Mouse (Mus musculus) liver, embryonic 13.5 days (tissue): ENCODE data around the gene 0610040J01Rik. TPM values are rescaled to one million over a fixed set of nuclear protein-coding genes. Genes with fewer than 3 reads are reported as not detected.
"Not testable (repeated sequence)": the region's sequence is repeated elsewhere in the genome, so short reads cannot be mapped to it uniquely, and the experiment has no call there.

ENCODE experiments used
- ATAC-seq: fragments of 200-750 bp; cut with Nextera tagmentation; 2 replicates; pipeline ENCODE4 v1.8.0; 2017; ENCODE audit warnings: low read depth, mild to moderate bottlenecking, moderate number of reproducible peaks, moderate library complexity
- DNase-seq: peaks from one replicate; pipeline ENCODE4 v3.0.0; 2022
- H3K27ac ChIP-seq: fragments of 300-500 bp; sonication (generic); 2 replicates; pipeline ENCODE4 v1.5.1; 2015; ENCODE audit warnings: moderate library complexity, mild to moderate bottlenecking, inconsistent platforms
- H3K27me3 ChIP-seq: fragments of 300-500 bp; sonication (generic); 2 replicates; pipeline ENCODE4 v1.6.1; 2015; ENCODE audit warnings: mild to moderate bottlenecking, inconsistent platforms
- H3K36me3 ChIP-seq: fragments of 300-500 bp; sonication (generic); 2 replicates; pipeline ENCODE4 v1.6.1; 2015; ENCODE audit warnings: mild to moderate bottlenecking, inconsistent platforms
- H3K4me1 ChIP-seq: fragments of 300-500 bp; sonication (generic); replicated peaks from 2 replicates; pipeline ENCODE4 v1.6.1; 2015; ENCODE audit warnings: inconsistent platforms
- H3K4me2 ChIP-seq: fragments of 300-500 bp; sonication (generic); 2 replicates; pipeline ENCODE4 v1.6.1; 2015; ENCODE audit warnings: inconsistent platforms, mild to moderate bottlenecking, moderate library complexity
- H3K4me3 ChIP-seq: fragments of 300-500 bp; sonication (generic); replicated peaks from 2 replicates; pipeline ENCODE4 v1.5.1; 2015; ENCODE audit warnings: mild to moderate bottlenecking, inconsistent platforms
- H3K9ac ChIP-seq: fragments of 300-500 bp; sonication (generic); 2 replicates; pipeline ENCODE4 v1.6.1; 2015; ENCODE audit warnings: mild to moderate bottlenecking, inconsistent platforms
- H3K9me3 ChIP-seq: fragments of 300-500 bp; sonication (generic); replicated peaks from 2 replicates; pipeline ENCODE4 v1.6.1; 2016; ENCODE audit warnings: inconsistent platforms
- WGBS: fragments of 180-500 bp; shearing (Covaris S2); methylation state at CpG from one replicate; pipeline ENCODE4 v1.1.7; 2015; ENCODE audit not compliant: insufficient replicate concordance; 5-methylcytosine and 5-hydroxymethylcytosine counted together
- polyA plus RNA-seq: library from polyadenylated mRNA; unstranded; fragments of >200 nt; fragmentation: Nextera tagmentation; extraction: Ambion mirVana; gene quantifications from 2 replicates; pipeline ENCODE4 v1.2.1, GENCODE M21; 2015

The 0610040J01Rik gene
- polyA plus RNA-seq, 1 experiment from 2014 or later: 13.9 TPM

GRCm38 (mm10) chr5:63876081-63876480 is 63.9 kb downstream of the 0610040J01Rik start:
- DNase-seq (no peak), ATAC-seq (no peak)
- no peak overlapping the region for H3K9ac ChIP-seq
- no peak overlapping the region for H3K4me2 ChIP-seq
- H3K27ac ChIP-seq: no peak overlapping the region
- H3K4me3 ChIP-seq: no peak overlapping the region
- no peaks in the 10 kb centered on the region for H3K9me3 ChIP-seq
- H3K36me3 ChIP-seq: no peaks in the 10 kb centered on the region
- H3K27me3 ChIP-seq: no peaks in the 10 kb centered on the region
- H3K4me1 ChIP-seq: 0 out of 2 replicates have a peak, but pooled peaks cover 4% of the 10 kb centered on the region
- WGBS: 72% methylated on average over 4 of the region's 4 CpGs

DNA sequence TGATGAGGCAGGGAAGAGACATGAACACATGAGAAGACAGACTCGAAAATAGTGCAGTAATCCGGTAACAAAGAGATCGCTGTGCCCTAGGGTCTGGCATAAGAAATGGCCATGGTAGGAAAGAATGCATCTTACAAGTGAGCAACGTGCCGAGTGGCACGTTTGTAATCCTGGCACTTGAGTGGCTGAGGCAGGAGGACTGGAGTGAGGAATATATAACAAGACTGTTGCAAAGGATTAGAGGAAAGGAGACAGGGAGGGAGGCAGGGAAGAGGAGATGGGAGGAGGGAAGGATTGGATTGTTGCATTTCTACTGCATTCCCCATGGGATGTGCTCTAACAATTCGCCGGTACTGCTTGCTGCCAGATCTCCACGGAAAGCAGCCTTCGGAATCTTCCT is 66.9 kb downstream of the 0610040J01Rik start:
- no peak for DNase-seq
- no peak overlapping the region for H3K27ac ChIP-seq
- no peak overlapping the region for H3K4me3 ChIP-seq
- no peak overlapping the region for H3K4me2 ChIP-seq
- WGBS: 72% methylated on average over 10 of the region's 10 CpGs
- 0 out of 2 replicates have a peak, but pooled peaks cover 4% of the 10 kb centered on the region for H3K4me1 ChIP-seq
- H3K9ac ChIP-seq: no peak overlapping the region
- H3K9me3 ChIP-seq: no peaks in the 10 kb centered on the region
- no peaks in the 10 kb centered on the region for H3K36me3 ChIP-seq
- no peaks in the 10 kb centered on the region for H3K27me3 ChIP-seq
- no peak for ATAC-seq

GRCm38 (mm10) chr5:63886292-63886691 is 74.1 kb downstream of the 0610040J01Rik start:
- 0 out of 2 replicates have a peak, but pooled peaks cover under 1% of the 10 kb centered on the region for H3K4me1 ChIP-seq
- no peaks in the 10 kb centered on the region for H3K9me3 ChIP-seq
- H3K4me2 ChIP-seq: no peak overlapping the region
- no peaks in the 10 kb centered on the region for H3K36me3 ChIP-seq
- WGBS: 77% methylated on average over 5 of the region's 5 CpGs
- H3K9ac ChIP-seq: no peak overlapping the region
- no peak overlapping the region for H3K4me3 ChIP-seq
- DNase-seq: no peak
- no peak overlapping the region for H3K27ac ChIP-seq
- no peaks in the 10 kb centered on the region for H3K27me3 ChIP-seq
- ATAC-seq: no peak

DNA sequence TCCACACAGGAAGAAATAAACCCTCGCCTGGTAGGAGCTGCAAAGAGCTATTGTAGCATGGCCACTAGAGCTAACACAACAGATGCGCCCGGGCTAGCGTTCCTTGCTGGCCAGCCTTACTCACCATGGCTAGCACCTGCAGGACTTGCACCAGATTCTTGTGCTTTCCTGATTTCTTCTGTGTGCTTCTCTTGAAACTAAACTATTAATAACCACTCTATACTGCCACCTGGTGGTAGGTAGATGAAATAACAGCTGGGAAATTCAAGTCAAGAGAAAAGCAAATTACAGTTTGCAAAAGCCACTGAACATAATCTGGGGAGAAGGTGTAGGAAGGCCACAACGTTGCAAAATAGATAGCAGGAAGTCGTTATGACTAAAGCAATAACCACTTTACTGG is 74.5 kb downstream of the 0610040J01Rik start:
- 0 out of 2 replicates have a peak, but pooled peaks cover 3% of the 10 kb centered on the region for H3K4me1 ChIP-seq
- no peak overlapping the region for H3K27ac ChIP-seq
- no peak overlapping the region for H3K4me2 ChIP-seq
- no peaks in the 10 kb centered on the region for H3K36me3 ChIP-seq
- ATAC-seq: no peak
- H3K27me3 ChIP-seq: no peaks in the 10 kb centered on the region
- WGBS: 27% methylated on average over 6 of the region's 6 CpGs
- H3K4me3 ChIP-seq: no peak overlapping the region
- H3K9ac ChIP-seq: no peak overlapping the region
- H3K9me3 ChIP-seq: no peaks in the 10 kb centered on the region
- DNase-seq: no peak

- Histone ChIP-seq H3K36me3 (no peaks in the 10 kb centered on the region), H3K27me3 (no peaks in the 10 kb centered on the region), H3K4me1 (peaks cover 3% of the 10 kb centered on the region; the same call in 1 of the 2 replicates), H3K4me2 (no peak overlapping the region), H3K27ac (no peak overlapping the region), H3K9me3 (no peaks in the 10 kb centered on the region), H3K9ac (no peak overlapping the region), H3K4me3 (no peak overlapping the region)
- ATAC-seq (no peak), DNase-seq (no peak)
- WGBS: 92% methylated on average over 4 of the region's 4 CpGs
These were observed 74.9 kb downstream of the 0610040J01Rik start for GRCm38 (mm10) chr5:63887111-63887510.

GRCm38 (mm10) chr5:63891241-63891640 is 79.1 kb downstream of the 0610040J01Rik start:
- ATAC-seq: peak; percentile 37; the same call in 1 of the 2 replicates
- no peaks in the 10 kb centered on the region for H3K9me3 ChIP-seq
- WGBS: 65% methylated on average over 4 of the region's 4 CpGs

GRCm38 (mm10) chr5:63891912-63892311 is 79.7 kb downstream of the 0610040J01Rik start:
- Histone ChIP-seq H3K9me3 (no peaks in the 10 kb centered on the region), H3K4me3 (no peak overlapping the region), H3K9ac (no peak overlapping the region), H3K27ac (peak overlapping the region; percentile 15; the same call in 1 of the 2 replicates), H3K36me3 (no peaks in the 10 kb centered on the region), H3K27me3 (no peaks in the 10 kb centered on the region), H3K4me1 (peaks cover 15% of the 10 kb centered on the region), H3K4me2 (no peak overlapping the region)
- peak; percentile 60 for ATAC-seq
- WGBS: 67% methylated on average over 6 of the region's 6 CpGs
- DNase-seq: no peak

More at GRCm38 (mm10) chr5:63891241-63891640, 79.1 kb downstream of the 0610040J01Rik start:
- H3K4me3 ChIP-seq: no peak overlapping the region
- peaks cover 15% of the 10 kb centered on the region for H3K4me1 ChIP-seq
- no peak overlapping the region for H3K9ac ChIP-seq
- H3K36me3 ChIP-seq: no peaks in the 10 kb centered on the region
- H3K27me3 ChIP-seq: no peaks in the 10 kb centered on the region
- no peak for DNase-seq
- no peak overlapping the region for H3K4me2 ChIP-seq
- peak overlapping the region; percentile 15; the same call in 1 of the 2 replicates for H3K27ac ChIP-seq

- H3K9me3 ChIP-seq, H3K27ac ChIP-seq, H3K4me2 ChIP-seq, H3K4me3 ChIP-seq, DNase-seq, H3K9ac ChIP-seq, ATAC-seq, H3K36me3 ChIP-seq, H3K27me3 ChIP-seq: not testable (repeated sequence)
- peaks cover 11% of the 10 kb centered on the region for H3K4me1 ChIP-seq
- WGBS: 61% methylated on average over 5 of the region's 5 CpGs
These were observed 85.0 kb downstream of the 0610040J01Rik start for GRCm38 (mm10) chr5:63897001-63897819.

DNA sequence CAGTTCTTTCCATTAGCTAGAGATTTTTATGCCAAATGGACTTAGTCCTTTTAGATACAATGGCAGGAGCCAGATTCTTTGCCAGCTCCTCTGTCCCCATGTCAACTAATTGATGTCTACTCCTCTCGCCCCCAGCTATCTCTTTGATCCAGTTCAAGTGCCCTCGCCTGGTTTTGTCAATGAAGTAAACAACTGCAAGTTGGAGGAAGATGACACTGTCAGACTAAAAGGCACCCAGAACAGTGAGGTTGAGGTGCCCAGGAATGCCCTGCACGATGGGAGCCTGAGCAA is 85.6 kb downstream of the 0610040J01Rik start:
- H3K27ac ChIP-seq: no peak overlapping the region
- ATAC-seq: no peak
- H3K4me3 ChIP-seq: no peak overlapping the region
- 0 out of 2 replicates have a peak, but pooled peaks cover 5% of the 10 kb centered on the region for H3K36me3 ChIP-seq
- 55% methylated on average over 3 of the region's 3 CpGs for WGBS
- peaks cover 6% of the 10 kb centered on the region for H3K4me1 ChIP-seq
- H3K9ac ChIP-seq: no peak overlapping the region
- no peaks in the 10 kb centered on the region for H3K9me3 ChIP-seq
- no peaks in the 10 kb centered on the region for H3K27me3 ChIP-seq
- DNase-seq: no peak
- no peak overlapping the region for H3K4me2 ChIP-seq

GRCm38 (mm10) chr5:63903329-63903728 is 91.2 kb downstream of the 0610040J01Rik start:
- WGBS: 52% methylated on average over 3 of the region's 3 CpGs
- ATAC-seq: no peak
- H3K4me2 ChIP-seq: no peak overlapping the region

GRCm38 (mm10) chr5:63906149-63907093 is 94.3 kb downstream of the 0610040J01Rik start:
- peak; percentile 54; the same call in 1 of the 2 replicates for ATAC-seq
- Histone ChIP-seq H3K4me3 (no peak overlapping the region), H3K9ac (no peak overlapping the region), H3K27ac (no peak overlapping the region), H3K27me3 (no peaks in the 10 kb centered on the region), H3K36me3 (no peaks in the 10 kb centered on the region), H3K4me2 (no peak overlapping the region), H3K9me3 (no peaks in the 10 kb centered on the region), H3K4me1 (no peaks in the 10 kb centered on the region)
- DNase-seq: peak; percentile 54
- 33% methylated on average over 13 of the region's 13 CpGs for WGBS

More at GRCm38 (mm10) chr5:63903329-63903728, 91.2 kb downstream of the 0610040J01Rik start:
- DNase-seq: no peak
- H3K36me3 ChIP-seq: 0 out of 2 replicates have a peak, but pooled peaks cover 1% of the 10 kb centered on the region
- H3K4me3 ChIP-seq: no peak overlapping the region
- H3K27ac ChIP-seq: no peak overlapping the region
- H3K4me1 ChIP-seq: no peaks in the 10 kb centered on the region
- H3K9ac ChIP-seq: no peak overlapping the region
- H3K27me3 ChIP-seq: no peaks in the 10 kb centered on the region
- no peaks in the 10 kb centered on the region for H3K9me3 ChIP-seq
